Mouse (Mus musculus) heart, adult 2 months (tissue): ENCODE measurements at regions not wholly inside any gene's neighbourhood (a gene's known extent, or its start where the extent isn't known, plus 50 kb on each side); places are given as distances from the start of the nearest gene placed in this dataset.

ENCODE experiments used
- EP300 ChIP-seq: fragments of 200-500 bp; IDR thresholded peaks from 2 replicates; pipeline ENCODE4 v1.6.1; 2011; ENCODE audit warnings: low read depth, low read length, control low read depth; ENCODE audit not compliant: insufficient read depth
- POLR2A ChIP-seq: fragments of 200-500 bp; IDR thresholded peaks from 2 replicates; pipeline ENCODE4 v1.6.1; 2011; ENCODE audit warnings: mild to moderate bottlenecking, low read depth, low read length, control low read depth; ENCODE audit not compliant: insufficient read depth

- TF ChIP-seq EP300, result no peak
- no peak for TF ChIP-seq POLR2A
Measured at GRCm38 (mm10) chr8:49017741-49018140, 174.0 kb upstream of the Tenm3 start.
